Mouse (Mus musculus) adrenal gland, adult 2 months (tissue): ENCODE measurements around the gene Vmn1r47. TPM values are rescaled to one million over a fixed set of nuclear protein-coding genes. Genes with fewer than 3 reads are reported as not detected.
"Not testable (repeated sequence)": the region's sequence is repeated elsewhere in the genome, so short reads cannot be mapped to it uniquely, and the experiment has no call there.

Experiments
- DNase-seq: peaks from one replicate; pipeline ENCODE4 v3.0.0; 2021
- long read RNA-seq: library from polyadenylated mRNA; stranded (forward); transcript quantifications from one replicate; pipeline ENCODE4 v2.0.0, GENCODE M21; 2021
- polyA plus RNA-seq: library from polyadenylated mRNA; depleted of rRNA; stranded (reverse); fragments of >200 nt; gene quantifications from 2 replicates; pipeline ENCODE4 v1.2.3, GENCODE M21; 2012; rRNA removed
- total RNA-seq, 2 experiments: library from RNA; stranded (reverse); gene quantifications; 2 replicates each; pipeline ENCODE4 v1.2.3; 2021

The Vmn1r47 gene
- total RNA-seq (not detected), polyA plus RNA-seq (not detected in 2 replicates)
- long read RNA-seq: 0 reads

DNA sequence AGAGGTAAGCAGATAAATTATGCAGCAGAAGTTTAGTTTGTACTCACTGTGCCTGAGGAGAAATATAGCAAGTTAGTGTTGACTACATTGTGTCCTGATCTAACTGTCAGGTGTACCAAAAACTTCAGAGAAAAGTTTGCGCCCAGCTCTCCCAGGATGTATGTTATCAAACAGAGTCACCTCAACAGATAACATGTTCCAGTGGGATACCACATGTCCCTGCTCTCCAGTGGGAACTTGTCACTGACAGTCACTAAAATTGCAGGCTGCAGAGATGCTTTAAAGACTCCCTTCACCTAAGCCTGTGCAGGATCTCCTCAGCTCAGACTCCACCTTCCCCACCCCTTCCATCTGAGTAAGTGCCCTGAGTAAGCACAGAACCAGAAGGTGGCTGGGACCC lies at the start of gene Vmn1r47:
Gene Vmn1r47 (plus strand): TSS at position 301 of the 400 bp plus-strand sequence.
- not testable (repeated sequence) for DNase-seq

DNA sequence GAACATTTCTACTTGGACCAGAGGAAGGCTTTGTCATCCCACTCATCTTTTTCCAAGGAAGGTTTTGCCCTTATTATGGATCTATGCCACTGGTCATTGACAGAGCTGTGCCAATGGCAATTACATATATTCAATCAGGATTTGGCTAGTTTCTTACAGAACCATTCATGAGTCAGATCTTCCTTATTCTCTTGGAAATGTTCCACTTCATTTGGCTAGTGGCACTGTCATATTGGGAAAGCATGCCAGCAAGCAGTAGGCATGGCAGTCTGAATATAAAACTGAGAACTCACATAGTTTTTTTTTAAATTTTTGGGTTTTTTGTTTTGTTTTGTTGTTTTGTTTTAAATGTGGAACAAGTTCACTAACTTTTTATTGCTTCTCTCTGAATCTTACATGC lies 49.6 kb upstream of the Vmn1r47 start:
- DNase-seq: no peak

GRCm38 (mm10) chr6:89969013-89969412 lies 46.9 kb upstream of the Vmn1r47 start, which contains the start of gene Vmn1r46:
Gene Vmn1r46 (plus strand): TSS chr6:89969313.
- DNase-seq: no peak

DNA sequence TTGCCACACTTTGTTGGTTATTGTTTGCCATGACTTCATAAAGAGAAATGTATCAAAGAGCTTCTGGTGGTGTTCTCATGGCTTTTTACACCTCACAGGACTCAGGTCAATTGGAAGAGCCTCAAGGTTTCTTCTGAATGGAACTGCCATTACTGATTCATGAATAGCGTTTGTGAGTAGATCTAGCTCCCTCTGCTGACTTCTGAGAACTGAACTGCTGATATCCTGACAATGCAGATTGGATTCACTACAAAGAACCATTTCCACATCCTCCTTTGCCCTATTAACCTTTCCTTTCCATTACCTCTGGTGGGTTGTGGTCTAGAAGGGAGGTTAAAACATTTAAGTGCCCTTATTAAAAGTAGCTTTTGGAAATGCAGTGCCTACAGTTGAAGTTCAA lies 30.0 kb upstream of the Vmn1r47 start:
- DNase-seq: no peak

- DNase-seq: not testable (repeated sequence)
Observed at GRCm38 (mm10) chr6:90036741-90037140, 20.8 kb downstream of the Vmn1r47 start, which contains the start of gene Vmn1r48. Gene Vmn1r48 (minus strand): TSS chr6:90036841.

Other genes starting within 250 kb of the Vmn1r47 start
- not detected for gene Vmn1r42, start 139.7 kb upstream of the Vmn1r47 start, total RNA-seq
- gene Vmn1r42, start 139.7 kb upstream of the Vmn1r47 start, polyA plus RNA-seq: not detected in 2 replicates
- gene Vmn1r43, start 139.7 kb upstream of the Vmn1r47 start, total RNA-seq: not detected
- not detected in 2 replicates for gene Vmn1r43, start 139.7 kb upstream of the Vmn1r47 start, polyA plus RNA-seq
- gene Vmn1r44, start 132.5 kb upstream of the Vmn1r47 start, total RNA-seq: not detected
- gene Vmn1r44, start 132.5 kb upstream of the Vmn1r47 start, polyA plus RNA-seq: not detected in 2 replicates
- not detected for gene Vmn1r45, start 75.5 kb upstream of the Vmn1r47 start, total RNA-seq
- gene Vmn1r45, start 75.5 kb upstream of the Vmn1r47 start, polyA plus RNA-seq: not detected in 2 replicates
- gene Vmn1r46, start 46.8 kb upstream of the Vmn1r47 start, total RNA-seq: not detected
- not detected in 2 replicates for gene Vmn1r46, start 46.8 kb upstream of the Vmn1r47 start, polyA plus RNA-seq
- not detected for gene Vmn1r48, start 20.7 kb downstream of the Vmn1r47 start, total RNA-seq
- gene Vmn1r48, start 20.7 kb downstream of the Vmn1r47 start, polyA plus RNA-seq: not detected in 2 replicates
- not detected for gene Vmn1r49, start 62.4 kb downstream of the Vmn1r47 start, total RNA-seq
- gene Vmn1r49, start 62.4 kb downstream of the Vmn1r47 start, polyA plus RNA-seq: not detected in 2 replicates
- not detected for gene Vmn1r50, start 85.3 kb downstream of the Vmn1r47 start, total RNA-seq
- gene Vmn1r50, start 85.3 kb downstream of the Vmn1r47 start, polyA plus RNA-seq: not detected in 2 replicates
- not detected for gene Vmn1r51, start 106.4 kb downstream of the Vmn1r47 start, total RNA-seq
- not detected in 2 replicates for gene Vmn1r51, start 106.4 kb downstream of the Vmn1r47 start, polyA plus RNA-seq
- not detected for gene Vmn1r52, start 158.7 kb downstream of the Vmn1r47 start, total RNA-seq
- not detected in 2 replicates for gene Vmn1r52, start 158.7 kb downstream of the Vmn1r47 start, polyA plus RNA-seq
- gene V1ra8, start 186.6 kb downstream of the Vmn1r47 start, total RNA-seq: not detected
- gene V1ra8, start 186.6 kb downstream of the Vmn1r47 start, polyA plus RNA-seq: not detected in 2 replicates
- gene Vmn1r53, start 208.3 kb downstream of the Vmn1r47 start, total RNA-seq: not detected
- gene Vmn1r53, start 208.3 kb downstream of the Vmn1r47 start, polyA plus RNA-seq: not detected in 2 replicates
- not detected for gene Vmn1r54, start 230.2 kb downstream of the Vmn1r47 start, total RNA-seq
- gene Vmn1r54, start 230.2 kb downstream of the Vmn1r47 start, polyA plus RNA-seq: not detected in 2 replicates